Mouse (Mus musculus): ENCODE data around the gene Crb2.

Gene Crb2

GRCm38 (mm10) chr2:37796021-37796420 is 20.0 kb downstream of the Crb2 start:
- no peak for DNase-seq (ENCODE audit: extremely low read depth, insufficient read length, low spot score)

- DNase-seq (ENCODE audit: extremely low read depth, insufficient read length, low spot score) = no peak
Measured at GRCm38 (mm10) chr2:37797046-37797445, 21.0 kb downstream of the Crb2 start.

GRCm38 (mm10) chr2:37799137-37799536 is 23.1 kb downstream of the Crb2 start:
- no peak for DNase-seq (ENCODE audit: extremely low read depth, insufficient read length, low spot score)

GRCm38 (mm10) chr2:37801687-37802086 is 25.6 kb downstream of the Crb2 start:
- DNase-seq (ENCODE audit: extremely low read depth, insufficient read length, low spot score) = no peak

- no peak for DNase-seq (ENCODE audit: extremely low read depth, insufficient read length, low spot score)
Measured at GRCm38 (mm10) chr2:37802610-37803212, 26.7 kb downstream of the Crb2 start.

- no peak for DNase-seq (ENCODE audit: extremely low read depth, insufficient read length, low spot score)
Measured at GRCm38 (mm10) chr2:37811682-37812081, 35.6 kb downstream of the Crb2 start.

GRCm38 (mm10) chr2:37812401-37812800 is 36.4 kb downstream of the Crb2 start:
- DNase-seq (ENCODE audit: extremely low read depth, insufficient read length, low spot score) = no peak

- DNase-seq (ENCODE audit: extremely low read depth, insufficient read length, low spot score) = no peak
Measured at GRCm38 (mm10) chr2:37814820-37815361, 38.8 kb downstream of the Crb2 start.

- no peak for DNase-seq (ENCODE audit: extremely low read depth, insufficient read length, low spot score)
Measured at GRCm38 (mm10) chr2:37815676-37816075, 39.6 kb downstream of the Crb2 start.

- no peak for DNase-seq (ENCODE audit: extremely low read depth, insufficient read length, low spot score)
Measured at GRCm38 (mm10) chr2:37818761-37819525, 42.9 kb downstream of the Crb2 start.

GRCm38 (mm10) chr2:37819526-37820152 is 43.6 kb downstream of the Crb2 start:
- DNase-seq (ENCODE audit: extremely low read depth, insufficient read length, low spot score) = no peak

GRCm38 (mm10) chr2:37822122-37822521 is 46.1 kb downstream of the Crb2 start:
- no peak for DNase-seq (ENCODE audit: extremely low read depth, insufficient read length, low spot score)

- no peak for DNase-seq (ENCODE audit: extremely low read depth, insufficient read length, low spot score)
Measured at GRCm38 (mm10) chr2:37823826-37824225, 47.8 kb downstream of the Crb2 start.

- DNase-seq (ENCODE audit: extremely low read depth, insufficient read length, low spot score) = no peak
Measured at GRCm38 (mm10) chr2:37829758-37830275, 53.8 kb downstream of the Crb2 start.

- DNase-seq (ENCODE audit: extremely low read depth, insufficient read length, low spot score) = no peak
Measured at GRCm38 (mm10) chr2:37832253-37832652, 56.2 kb downstream of the Crb2 start.

- DNase-seq (ENCODE audit: extremely low read depth, insufficient read length, low spot score) = no peak
Measured at GRCm38 (mm10) chr2:37836926-37837325, 60.9 kb downstream of the Crb2 start.

GRCm38 (mm10) chr2:37837542-37837941 is 61.5 kb downstream of the Crb2 start:
- no peak for DNase-seq (ENCODE audit: extremely low read depth, insufficient read length, low spot score)

- no peak for DNase-seq (ENCODE audit: extremely low read depth, insufficient read length, low spot score)
Measured at GRCm38 (mm10) chr2:37838202-37838984, 62.3 kb downstream of the Crb2 start.

- no peak for DNase-seq (ENCODE audit: extremely low read depth, insufficient read length, low spot score)
Measured at GRCm38 (mm10) chr2:37839922-37840321, 63.9 kb downstream of the Crb2 start.

GRCm38 (mm10) chr2:37842151-37842569 is 66.1 kb downstream of the Crb2 start:
- DNase-seq (ENCODE audit: extremely low read depth, insufficient read length, low spot score) = no peak

GRCm38 (mm10) chr2:37842719-37843118 is 66.7 kb downstream of the Crb2 start:
- DNase-seq (ENCODE audit: extremely low read depth, insufficient read length, low spot score) = no peak
